Mouse (Mus musculus): ENCODE measurements at regions not wholly inside any gene's neighbourhood (a gene's known extent, or its start where the extent isn't known, plus 50 kb on each side); places are given as distances from the start of the nearest gene placed in this dataset.

GRCm38 (mm10) chr8:49321404-49321803 lies 477.7 kb upstream of the Tenm3 start:
- no peak for TF ChIP-seq CTCF (IDR thresholded peaks at IDR 0.05; ENCODE audit: borderline replicate concordance, insufficient read depth, low read length)
- no peak for TF ChIP-seq POLR2A (IDR thresholded peaks at IDR 0.05; ENCODE audit: low read depth, low read length)
